Mouse (Mus musculus) monocyte, adult 2 months (primary cell): ENCODE measurements around the gene Kank4.
"Not testable (repeated sequence)": the region's sequence is repeated elsewhere in the genome, so short reads cannot be mapped to it uniquely, and the experiment has no call there.

Source experiments
- DNase-seq, 2 experiments: peaks; one replicate each; pipeline ENCODE4 v3.0.0; 2022; ENCODE audit warnings: low spot score in 2 of 2, low read depth in 1 of 2

Gene Kank4

GRCm38 (mm10) chr4:98778219-98778618 is 39.1 kb downstream of the Kank4 start:
- no peak for DNase-seq

DNA sequence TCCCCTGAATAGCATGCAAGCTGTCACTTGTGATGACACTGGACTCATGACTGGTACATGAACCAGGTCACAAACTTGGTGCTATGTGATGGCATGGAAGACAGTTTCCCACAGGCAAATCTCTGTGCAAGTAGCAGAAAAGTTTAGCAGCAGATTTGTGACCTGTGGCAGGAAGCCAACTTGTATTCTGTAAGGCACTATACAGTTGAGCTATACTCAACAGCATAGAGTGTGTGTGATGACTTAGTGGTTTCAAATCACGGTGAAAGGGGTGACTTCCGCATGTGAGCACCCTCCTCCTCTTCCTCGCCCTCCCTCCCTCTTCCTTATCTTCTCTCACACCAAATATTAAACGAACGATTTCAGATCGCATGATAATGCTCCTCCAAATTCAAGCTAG is 39.9 kb downstream of the Kank4 start:
- DNase-seq: no peak

DNA sequence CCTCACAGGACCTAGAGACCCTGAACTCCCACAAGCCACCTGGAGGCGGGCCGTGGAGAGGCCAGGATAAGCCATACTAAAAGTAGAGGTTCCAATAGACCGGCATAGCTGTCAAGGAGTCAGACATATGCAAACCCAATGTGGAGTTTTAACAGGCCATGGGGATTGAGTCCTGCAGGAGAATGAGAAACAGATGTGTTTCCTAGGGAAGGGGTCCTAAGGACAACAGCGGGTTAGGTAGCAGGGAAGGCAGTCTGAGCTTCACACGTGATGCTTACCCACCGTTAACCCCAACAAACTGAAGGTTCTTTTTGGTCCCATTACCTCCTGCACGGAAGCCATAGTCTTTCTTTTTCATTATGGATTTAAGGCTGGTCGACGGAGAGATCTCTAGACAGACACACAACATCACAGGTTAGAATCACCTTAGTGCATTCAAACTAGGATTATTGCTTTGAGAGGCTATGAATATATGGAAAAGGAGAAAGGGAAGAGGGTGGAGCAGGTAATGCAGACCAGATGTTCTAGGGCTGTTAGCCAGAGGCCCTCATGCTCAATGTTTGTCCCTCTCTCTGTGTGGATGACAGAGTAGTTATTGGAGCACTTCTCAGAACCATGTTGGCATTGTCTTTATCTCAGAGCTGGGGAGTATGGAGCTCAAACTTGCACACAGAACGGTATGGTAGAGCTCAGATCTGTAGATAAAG is 40.5 kb downstream of the Kank4 start:
- DNase-seq: no peak

DNA sequence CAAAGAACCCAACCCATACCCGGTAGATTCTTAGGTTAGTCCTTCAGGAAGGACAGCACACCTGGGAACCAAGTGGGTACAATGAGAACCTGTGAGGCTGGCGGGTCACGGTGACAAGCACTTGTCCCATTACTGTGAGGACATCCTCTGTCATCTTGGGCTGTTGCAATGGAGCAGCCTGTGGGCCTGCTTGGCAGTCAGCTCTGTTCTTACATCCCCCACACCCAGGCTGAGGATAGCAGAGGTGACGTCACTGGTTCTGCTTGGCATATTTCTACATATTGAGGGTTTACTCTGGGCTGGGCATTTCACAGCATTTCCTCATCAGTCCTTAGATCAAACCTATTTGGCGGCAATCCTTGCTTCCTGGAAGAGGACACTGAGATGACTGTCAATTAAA is 43.6 kb downstream of the Kank4 start:
- no peak for DNase-seq

DNA sequence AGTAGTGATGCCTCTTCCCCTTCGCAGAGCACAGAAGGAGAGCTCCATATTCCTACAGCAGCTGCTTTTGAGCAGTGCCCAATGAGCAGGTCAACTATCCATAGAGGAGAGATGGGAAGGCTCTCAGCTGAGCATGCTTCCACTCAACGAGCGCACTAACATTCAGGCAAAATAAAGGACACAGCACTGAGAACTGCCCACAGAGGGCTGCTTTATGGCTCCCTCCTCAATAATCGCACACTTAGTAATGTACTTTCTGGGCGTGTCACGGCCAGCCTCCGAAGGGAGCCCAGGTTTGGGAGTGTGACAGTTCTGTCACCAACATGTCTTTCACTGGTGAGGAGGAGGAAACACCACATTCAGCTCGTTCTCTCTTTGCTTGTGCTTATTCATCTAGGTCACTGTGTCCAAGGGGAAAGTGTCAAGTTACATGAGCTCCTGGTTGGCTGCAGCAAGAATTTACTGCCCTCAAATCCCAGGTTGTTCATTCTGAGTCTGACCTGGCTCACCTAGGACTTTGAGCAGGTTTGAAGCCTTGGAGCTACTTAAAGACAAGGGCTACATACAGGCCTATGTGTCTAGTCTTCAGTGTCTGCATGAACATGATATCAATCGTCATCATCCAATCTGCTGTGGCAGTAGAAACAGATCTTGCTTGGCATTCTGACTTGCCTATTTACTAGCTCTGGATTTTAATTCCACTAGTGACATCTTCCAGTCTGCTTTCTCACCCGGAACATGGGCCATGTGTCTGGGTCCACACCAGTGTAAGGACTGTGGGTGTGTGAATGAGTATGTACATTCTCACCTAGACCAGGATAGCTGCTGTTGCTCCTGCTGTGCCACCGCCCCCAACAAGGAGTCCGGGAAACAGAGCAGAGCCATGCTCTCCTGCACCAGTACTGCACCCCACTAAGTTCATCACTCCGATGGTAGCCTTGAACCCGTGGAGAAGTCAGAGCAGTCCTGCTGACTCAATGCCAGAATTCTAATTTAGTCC is 49.9 kb downstream of the Kank4 start:
- DNase-seq: no peak

GRCm38 (mm10) chr4:98758872-98759518 is 58.3 kb downstream of the Kank4 start:
- DNase-seq: no peak

GRCm38 (mm10) chr4:98758012-98758821 is 59.1 kb downstream of the Kank4 start:
- DNase-seq: no peak

GRCm38 (mm10) chr4:98756141-98756540 is 61.2 kb downstream of the Kank4 start:
- no peak for DNase-seq

DNA sequence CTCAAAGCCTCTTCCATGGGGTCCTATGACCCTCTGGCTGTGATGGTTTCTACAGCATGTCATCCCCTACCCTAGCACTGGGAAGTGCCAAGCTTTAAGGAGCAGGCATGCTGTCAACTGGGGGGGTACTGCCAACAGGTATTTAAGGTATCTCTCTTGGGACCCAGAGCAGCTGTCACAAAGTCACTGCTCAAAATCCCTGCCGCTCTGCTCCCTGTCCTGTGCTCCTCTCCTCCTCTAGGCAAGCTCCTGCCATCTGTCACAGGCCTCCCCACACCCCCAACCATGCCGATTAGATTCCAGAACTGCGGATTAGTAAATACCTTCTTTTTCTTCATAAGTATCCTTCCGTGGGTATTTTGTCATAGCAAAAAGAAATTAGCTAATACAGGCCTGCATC is 62.9 kb downstream of the Kank4 start:
- DNase-seq: no peak

DNA sequence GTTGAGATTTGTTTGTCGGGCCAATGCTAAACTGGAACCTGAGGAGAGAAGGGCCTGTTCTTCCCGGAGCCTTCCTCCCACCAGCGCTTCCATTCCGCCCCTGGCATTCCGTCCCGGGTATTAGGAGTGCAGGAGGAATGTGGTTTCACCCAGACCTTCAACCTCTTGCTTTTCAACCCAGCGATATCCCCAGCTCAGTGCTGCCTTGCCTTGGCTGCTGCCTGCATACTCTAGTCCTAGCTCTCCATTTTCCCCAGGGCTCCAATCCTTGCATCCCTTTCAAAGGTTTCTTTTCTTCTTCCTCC is 73.5 kb downstream of the Kank4 start:
- no peak for DNase-seq

- DNase-seq: no peak
These were observed 74.0 kb downstream of the Kank4 start for GRCm38 (mm10) chr4:98743209-98743905.

- no peak for DNase-seq
These were observed 77.6 kb downstream of the Kank4 start for GRCm38 (mm10) chr4:98739753-98740152.

DNA sequence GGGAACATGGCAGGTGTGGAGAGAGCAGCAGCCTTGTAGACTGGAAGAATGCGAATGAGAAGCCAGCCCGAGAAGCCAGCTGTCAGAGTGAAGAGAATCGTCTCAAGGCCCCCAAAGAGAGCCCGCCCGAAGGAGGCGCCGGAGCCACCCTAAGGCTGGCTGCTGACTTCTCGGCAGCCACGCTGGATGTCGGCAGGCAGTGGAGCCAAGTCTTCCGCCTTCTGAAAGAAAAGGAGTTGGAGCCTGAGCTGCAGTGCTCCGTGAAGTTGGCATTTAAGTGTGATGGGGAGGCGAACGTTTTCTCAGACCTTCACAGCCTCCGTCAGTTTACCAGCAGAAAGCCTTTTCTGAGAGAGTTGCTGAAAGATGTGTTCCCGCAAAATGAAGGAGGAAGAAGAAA is 83.7 kb downstream of the Kank4 start:
- DNase-seq: no peak

- DNase-seq: no peak
These were observed 88.6 kb downstream of the Kank4 start for GRCm38 (mm10) chr4:98728716-98729115.

GRCm38 (mm10) chr4:98727959-98728347 is 89.4 kb downstream of the Kank4 start:
- DNase-seq: no peak

- DNase-seq: no peak
These were observed 89.9 kb downstream of the Kank4 start for GRCm38 (mm10) chr4:98727295-98727958.

- no peak for DNase-seq
These were observed 90.6 kb downstream of the Kank4 start, which contains the start of gene L1td1 for GRCm38 (mm10) chr4:98726590-98727237. TSS of gene L1td1 (plus strand) at chr4:98726734.

GRCm38 (mm10) chr4:98725439-98725838 is 91.9 kb downstream of the Kank4 start:
- no peak for DNase-seq

DNA sequence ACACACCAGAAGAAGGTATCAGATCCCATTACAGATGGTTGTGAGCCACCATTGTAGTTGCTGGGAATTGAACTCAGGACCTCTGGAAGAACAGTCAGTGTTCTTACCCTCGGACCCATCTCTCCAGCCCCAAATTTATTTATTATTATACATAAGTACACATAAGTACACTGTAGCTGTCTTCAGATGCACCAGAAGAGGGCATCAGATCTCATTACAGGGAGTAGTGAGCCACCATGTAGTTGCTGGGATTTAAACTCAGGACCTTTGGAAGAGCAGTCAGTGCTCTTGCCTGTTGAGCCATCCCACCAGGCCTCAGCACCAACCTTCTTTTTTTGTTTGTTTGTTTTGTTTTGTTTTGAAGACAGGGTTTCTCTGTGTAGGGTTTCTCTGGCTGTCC is 92.7 kb downstream of the Kank4 start:
- DNase-seq: not testable (repeated sequence)
